ENCODE assay signal across 20 mouse cellular contexts in genomic region chr4:107668514-107668913, GRCm38 (mm10). TPM values are rescaled to one million over a fixed set of nuclear protein-coding genes. Genes with fewer than 3 reads are reported as not detected.
"Had no signal": no experiment of that assay in that cellular context is flagged by ENCODE, and none has a peak within 500 bp of the region (broad histone marks: within the 10 kb centered on the region; RNA-seq: fewer than 3 reads in every experiment).

No protein-coding gene starts in this region.

- H3K27me3 ChIP-seq: neural tube, embryonic 12.5 days had no signal

- H3K27ac ChIP-seq: liver, embryonic 14.5 days; lung, embryonic 15.5 days; macrophage; midbrain, embryonic 10.5 days; midbrain, embryonic 12.5 days; neural tube, embryonic 12.5 days; stomach, embryonic 15.5 days; stomach, postnatal 0 days had no signal

- H3K4me3 ChIP-seq: lung, embryonic 15.5 days; midbrain, embryonic 10.5 days; midbrain, embryonic 12.5 days; neural tube, embryonic 12.5 days; stomach, embryonic 15.5 days had no signal

- H3K4me1 ChIP-seq: lung, embryonic 15.5 days; stomach, embryonic 15.5 days had no signal

- H3K9ac ChIP-seq: liver, embryonic 14.5 days; lung, embryonic 15.5 days; midbrain, embryonic 12.5 days; neural tube, embryonic 12.5 days; stomach, embryonic 15.5 days had no signal

- H3K36me3 ChIP-seq: lung, embryonic 15.5 days; midbrain, embryonic 10.5 days; midbrain, embryonic 12.5 days; neural tube, embryonic 12.5 days; stomach, embryonic 15.5 days had no signal

- H3K9me3 ChIP-seq: lung, embryonic 15.5 days; midbrain, embryonic 10.5 days; midbrain, embryonic 12.5 days; neural tube, embryonic 12.5 days; stomach, embryonic 15.5 days had no signal

- ATAC-seq: lung, postnatal 0 days; midbrain, embryonic 16.5 days had no signal

- H3K4me2 ChIP-seq: lung, embryonic 15.5 days; midbrain, embryonic 12.5 days; neural tube, embryonic 12.5 days; stomach, embryonic 15.5 days had no signal

- DNase-seq: lung, adult 2 months; lung, postnatal 14 days; lung, postnatal 36 days; midbrain, embryonic 14.5 days; right cerebral cortex, postnatal 14 days; thymus, adult 2 months; thymus, postnatal 25 days; thymus, postnatal 4 days had no signal

RNA-seq across cellular contexts. Expression of gene Dmrtb1, which starts 15.5 kb away (rescaled TPM):
- total RNA-seq: megakaryocyte-erythroid progenitor cell, adult 5-6 weeks had no signal
- polyA plus RNA-seq: liver, embryonic 16.5 days; lung, adult 2 months; lung, embryonic 15.5 days; macrophage; stomach, postnatal 0 days had no signal
